Mouse (Mus musculus) kidney, postnatal 25 days (tissue): ENCODE data around the gene Pde6d.
A peak's percentile ranks its signal among the peaks of the same experiment; 100 is the strongest.

Experiments
- DNase-seq, 2 experiments: peaks; one replicate each; pipeline ENCODE4 v3.0.0; 2021; ENCODE audit warnings: mixed read lengths in 2 of 2

Gene Pde6d

GRCm38 (mm10) chr1:86582451-86583096, at the start of gene Pde6d, which contains the start of gene Cops7b:
Gene Pde6d, minus strand, starts transcription at chr1:86582629.
Gene Cops7b, plus strand, starts transcription at chr1:86582904.
- DNase-seq: peak; percentile 97 to 98

- DNase-seq: no peak
These were observed 48.1 kb upstream of the Pde6d start for GRCm38 (mm10) chr1:86630527-86630926.

- DNase-seq: no peak
These were observed 47.5 kb upstream of the Pde6d start for GRCm38 (mm10) chr1:86629936-86630335.

GRCm38 (mm10) chr1:86628270-86628669, 45.8 kb upstream of the Pde6d start:
- DNase-seq: no peak

- no peak for DNase-seq
These were observed 40.9 kb upstream of the Pde6d start for GRCm38 (mm10) chr1:86623001-86624000.

- no peak for DNase-seq
These were observed 39.9 kb upstream of the Pde6d start for GRCm38 (mm10) chr1:86622296-86622695.

GRCm38 (mm10) chr1:86618454-86619125, 36.2 kb upstream of the Pde6d start:
- peak; percentile 58 to 83 for DNase-seq

GRCm38 (mm10) chr1:86614269-86614668, 31.8 kb upstream of the Pde6d start:
- DNase-seq: no peak

- DNase-seq: no peak
These were observed 29.7 kb upstream of the Pde6d start for GRCm38 (mm10) chr1:86612081-86612480.

GRCm38 (mm10) chr1:86610954-86611353, 28.5 kb upstream of the Pde6d start:
- no peak for DNase-seq

- no peak for DNase-seq
These were observed 17.7 kb upstream of the Pde6d start for GRCm38 (mm10) chr1:86600117-86600516.

- peak in 1 of 2 experiments; percentile 8 for DNase-seq
These were observed 16.1 kb upstream of the Pde6d start for GRCm38 (mm10) chr1:86598516-86598915.

- no peak for DNase-seq
These were observed 14.1 kb upstream of the Pde6d start for GRCm38 (mm10) chr1:86596512-86596911.

GRCm38 (mm10) chr1:86595315-86595714, 12.9 kb upstream of the Pde6d start:
- DNase-seq: no peak

- no peak for DNase-seq
These were observed 12.1 kb upstream of the Pde6d start for GRCm38 (mm10) chr1:86594539-86594938.

- peak; percentile 78 to 88 for DNase-seq
These were observed 4.6 kb upstream of the Pde6d start for GRCm38 (mm10) chr1:86586992-86587391.

GRCm38 (mm10) chr1:86583709-86584108, 1.3 kb upstream of the Pde6d start:
- no peak for DNase-seq

GRCm38 (mm10) chr1:86581692-86582450, 558 bp downstream of the Pde6d start:
- DNase-seq: peak; percentile 7 to 57

GRCm38 (mm10) chr1:86580426-86580825, 2.0 kb downstream of the Pde6d start:
- no peak for DNase-seq

GRCm38 (mm10) chr1:86571941-86572340, 10.5 kb downstream of the Pde6d start:
- no peak for DNase-seq

- DNase-seq: no peak
These were observed 11.0 kb downstream of the Pde6d start for GRCm38 (mm10) chr1:86571381-86571780.

GRCm38 (mm10) chr1:86569292-86569860, 13.1 kb downstream of the Pde6d start:
- DNase-seq: no peak
